Mouse (Mus musculus) liver (tissue): ENCODE measurements around the gene Kcnn4.

Experiments
- DNase-seq: peaks from one replicate; pipeline ENCODE4 v3.0.0-alpha.2; 2020; ENCODE audit warnings: mixed read lengths

Gene Kcnn4

DNA sequence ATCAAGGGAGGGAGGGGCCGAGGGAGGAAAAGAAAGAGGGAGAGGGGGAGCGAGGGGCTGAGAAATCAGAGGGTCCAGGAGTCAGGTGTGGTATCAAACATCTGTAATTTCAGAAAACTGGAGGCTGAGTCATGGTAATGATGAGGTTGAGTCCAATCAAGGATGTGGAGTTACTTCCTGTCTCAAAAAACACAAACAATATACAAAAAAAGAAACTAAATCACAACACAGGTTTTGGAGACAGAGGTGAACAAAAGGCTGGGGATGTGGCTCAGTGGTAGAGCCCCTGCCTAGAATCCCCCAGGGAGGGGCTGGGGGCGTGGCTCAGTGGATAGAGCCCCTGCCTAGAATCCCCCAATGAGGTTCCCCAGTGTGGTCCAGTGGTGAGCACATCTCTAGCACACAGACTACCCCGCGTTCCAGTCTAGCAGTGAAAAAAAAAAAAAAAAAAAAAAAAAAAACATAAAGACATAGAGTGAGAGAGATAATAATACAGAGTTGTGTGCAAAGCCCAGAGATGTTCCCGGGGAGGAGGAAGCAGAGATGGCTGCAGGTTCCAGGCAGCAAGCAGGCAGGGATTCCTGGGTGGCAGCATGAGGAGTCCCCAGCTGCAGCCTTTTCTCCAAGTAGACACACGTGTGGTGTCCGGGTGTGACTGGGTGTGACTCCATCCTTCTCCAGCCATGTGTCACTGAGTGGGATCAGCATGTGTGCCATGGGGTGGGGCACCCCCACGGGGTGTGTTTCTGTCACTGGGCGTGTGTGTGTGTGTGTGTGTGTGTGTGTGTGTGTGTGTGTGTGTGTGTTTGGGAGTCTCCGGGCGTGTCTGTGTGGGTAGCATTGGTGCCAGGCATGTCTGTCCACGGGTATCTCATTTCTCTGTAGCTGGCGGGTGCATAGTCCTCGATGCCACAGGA is 3.1 kb upstream of the Kcnn4 start:
- peak; percentile 79 for DNase-seq

DNA sequence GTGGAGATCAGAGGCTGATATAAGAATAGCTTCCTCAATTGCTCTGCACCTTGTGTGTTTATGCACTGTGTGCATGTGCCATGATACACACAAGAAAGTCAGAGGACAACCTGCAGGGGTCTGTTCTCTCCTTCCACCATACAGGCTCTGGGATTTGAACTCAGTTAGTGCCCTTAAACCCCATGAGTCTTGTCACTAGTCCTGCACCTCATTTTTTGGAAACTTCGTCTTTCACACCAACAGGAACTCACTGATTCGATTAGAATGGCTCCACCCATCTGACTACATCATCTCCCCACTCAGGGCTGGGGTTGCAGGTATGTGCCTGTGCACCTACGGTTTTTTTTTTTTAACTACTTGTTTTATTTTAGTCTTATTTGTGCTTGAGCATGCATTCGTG is 1.8 kb upstream of the Kcnn4 start:
- DNase-seq, result no peak

DNA sequence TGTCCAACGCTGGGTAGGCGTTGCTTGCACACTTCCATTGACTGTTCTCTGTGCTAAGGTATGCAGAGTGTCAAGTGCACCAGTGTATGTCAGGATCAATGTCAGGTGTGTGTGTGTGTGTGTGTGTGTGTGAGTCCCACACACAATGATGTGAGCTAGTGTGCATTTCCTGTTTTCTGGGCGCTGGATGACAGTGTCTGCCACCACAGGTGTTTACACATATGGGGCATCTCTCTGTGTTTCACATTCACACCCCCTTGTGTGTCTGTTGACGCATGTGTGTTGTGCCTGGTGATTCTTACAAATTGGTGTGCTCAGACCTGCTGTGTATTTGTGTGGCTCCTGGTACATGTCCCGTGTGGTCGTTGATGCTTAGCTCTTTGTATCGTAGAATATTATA is 1.1 kb upstream of the Kcnn4 start:
- no peak for DNase-seq

DNA sequence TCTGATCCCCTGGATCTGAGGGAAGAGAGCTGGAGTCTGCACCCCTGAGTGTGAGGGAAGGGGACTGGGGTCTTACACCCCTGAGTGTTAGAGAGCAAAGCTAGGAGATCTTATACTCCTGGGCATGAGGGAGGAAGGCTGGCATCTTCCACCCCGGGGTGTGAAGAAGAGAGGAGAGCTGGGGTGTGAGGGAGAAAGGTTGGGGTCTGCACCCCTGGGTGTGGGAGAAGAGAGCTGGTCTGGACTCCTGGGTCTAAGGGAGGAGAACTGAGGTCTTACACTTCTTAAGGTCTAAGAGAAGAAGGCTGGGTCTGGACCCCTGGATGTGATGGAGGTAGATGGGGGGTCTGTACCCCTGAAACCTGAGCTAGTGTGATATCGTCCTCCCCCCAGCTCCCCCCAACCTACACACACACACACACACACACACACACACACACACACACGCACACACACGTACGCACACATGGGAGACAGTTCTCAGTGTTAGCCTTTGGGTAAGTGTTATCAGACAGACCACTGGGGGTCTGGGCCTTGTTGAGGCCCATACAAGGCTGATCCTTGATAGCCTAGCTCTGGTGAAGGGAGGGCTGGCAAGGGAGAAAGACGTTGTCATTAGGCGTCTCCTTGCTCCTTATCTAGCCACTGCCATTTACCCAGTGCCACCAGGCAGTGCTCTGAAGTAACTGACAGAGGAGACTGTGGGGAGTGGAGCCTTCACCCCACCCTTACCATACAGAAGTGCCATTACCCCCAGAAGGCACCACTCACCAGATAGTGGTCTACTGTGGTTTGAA is 1.1 kb downstream of the Kcnn4 start:
- DNase-seq, result peak; percentile 90

DNA sequence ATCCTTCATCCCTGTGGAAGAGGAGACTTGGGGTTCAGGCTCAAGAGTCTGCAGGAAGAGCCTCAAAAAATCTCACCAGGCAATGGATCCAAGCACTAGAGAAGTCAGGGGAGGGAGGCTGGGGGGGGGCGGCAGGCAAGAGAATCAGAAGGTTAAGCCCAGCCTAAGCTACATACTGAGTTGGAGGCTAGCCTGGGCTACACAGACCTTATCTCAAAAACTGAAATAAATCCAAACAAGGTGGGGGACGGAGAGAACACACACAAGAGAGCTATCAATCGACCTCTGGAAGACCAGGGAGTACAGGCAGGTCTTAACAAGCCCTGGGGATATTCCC is 1.7 kb downstream of the Kcnn4 start:
- no peak for DNase-seq

DNA sequence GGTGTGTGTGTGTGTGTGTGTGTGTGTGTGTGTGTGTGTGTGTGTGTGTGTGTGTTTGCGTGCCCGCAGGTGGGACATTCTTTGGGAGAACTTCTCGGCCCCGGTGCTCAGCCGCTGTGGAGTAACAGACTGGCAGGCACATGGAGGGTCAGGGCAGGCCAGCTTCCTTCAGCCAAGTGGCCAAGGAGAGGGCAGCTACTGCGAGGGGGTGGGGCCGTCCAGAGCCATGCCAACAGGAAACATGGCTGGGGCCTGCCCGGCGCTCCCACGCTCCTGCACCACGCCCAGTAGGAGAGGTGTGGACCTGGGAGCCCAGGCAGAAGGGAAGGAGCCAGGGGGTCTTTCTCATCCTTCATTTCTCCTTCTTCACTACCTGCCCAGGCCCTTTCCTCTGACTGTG is 2.2 kb downstream of the Kcnn4 start:
- peak; percentile 90 for DNase-seq

DNA sequence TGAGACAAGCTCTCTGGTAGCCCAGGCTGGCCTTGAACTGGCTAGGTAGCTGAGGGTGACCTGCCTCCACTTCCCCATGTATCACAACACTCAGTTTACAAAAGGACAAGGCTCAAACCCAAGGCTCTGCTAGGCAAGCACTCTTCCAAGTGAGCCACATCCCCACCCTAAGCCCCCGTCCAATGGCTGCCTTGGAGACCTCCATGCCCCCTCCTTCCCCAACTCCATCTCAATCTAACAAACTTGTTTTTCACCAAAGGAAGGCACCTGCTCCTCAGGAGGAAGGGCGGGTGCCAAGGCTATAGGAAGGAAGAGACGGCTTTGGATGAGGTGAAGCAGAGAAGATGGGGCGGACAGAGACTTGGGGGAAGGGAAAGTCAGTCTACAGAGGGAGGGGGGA is 2.7 kb downstream of the Kcnn4 start:
- no peak for DNase-seq

DNA sequence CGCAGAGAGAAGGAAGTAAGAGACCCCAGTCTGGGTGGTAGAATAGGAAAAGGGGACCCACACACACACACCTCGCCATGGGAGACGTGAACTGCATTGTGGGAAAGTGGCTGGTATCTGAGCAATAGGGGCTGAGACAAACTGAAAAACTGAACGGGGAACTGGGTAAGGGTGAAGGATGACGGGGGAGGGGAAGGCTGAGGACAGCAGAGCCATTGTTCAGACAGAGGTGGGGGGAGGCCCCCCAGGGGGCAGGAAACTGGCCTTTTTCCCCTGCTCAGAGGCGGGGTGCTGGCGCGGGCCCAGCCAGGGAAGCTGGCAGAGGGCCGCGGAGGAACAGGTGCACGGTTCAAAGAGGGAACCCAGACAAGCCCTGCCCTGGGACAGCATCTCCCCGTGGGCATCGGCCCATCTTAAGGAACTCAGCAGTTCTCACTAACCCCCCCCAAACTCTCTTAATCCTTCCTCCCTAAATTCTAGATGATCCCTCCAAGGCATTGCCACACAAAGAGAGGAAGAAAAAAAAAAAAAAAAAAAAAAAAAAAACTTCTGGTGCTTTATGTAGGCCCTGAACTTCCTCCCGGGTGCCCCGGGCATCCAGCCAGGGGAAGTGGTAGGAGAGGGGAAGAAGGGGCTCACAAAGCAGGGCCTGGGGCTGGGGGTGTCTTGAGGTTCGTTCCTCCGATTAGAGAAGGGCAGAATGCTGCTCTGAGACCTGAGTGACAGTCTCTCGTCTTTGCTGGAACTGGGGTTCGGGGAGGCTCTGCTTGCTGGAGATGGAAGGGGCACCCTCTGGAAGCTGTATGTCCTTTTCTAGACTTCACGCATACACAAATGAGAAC is 3.7 kb downstream of the Kcnn4 start:
- peak; percentile 66 for DNase-seq

DNA sequence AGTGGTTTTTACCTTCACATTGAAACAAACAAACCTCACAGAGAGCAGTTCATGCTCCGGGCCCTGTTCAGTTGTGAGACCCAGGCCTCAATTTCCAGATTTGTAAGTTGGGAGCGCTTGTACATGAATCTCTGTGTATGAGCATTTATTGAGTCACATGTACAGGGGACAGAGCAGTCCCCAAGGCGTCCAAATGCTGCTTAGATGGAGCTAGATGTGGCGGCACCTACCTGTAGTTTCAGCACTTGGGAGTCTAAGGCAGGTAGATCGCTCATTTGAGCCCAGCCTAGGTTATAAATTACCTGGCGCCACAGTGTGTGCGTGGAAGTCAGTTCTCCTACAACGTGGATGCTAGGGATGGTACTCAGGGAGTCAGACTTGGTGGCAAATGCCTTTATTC is 6.4 kb downstream of the Kcnn4 start:
- DNase-seq, result no peak

DNA sequence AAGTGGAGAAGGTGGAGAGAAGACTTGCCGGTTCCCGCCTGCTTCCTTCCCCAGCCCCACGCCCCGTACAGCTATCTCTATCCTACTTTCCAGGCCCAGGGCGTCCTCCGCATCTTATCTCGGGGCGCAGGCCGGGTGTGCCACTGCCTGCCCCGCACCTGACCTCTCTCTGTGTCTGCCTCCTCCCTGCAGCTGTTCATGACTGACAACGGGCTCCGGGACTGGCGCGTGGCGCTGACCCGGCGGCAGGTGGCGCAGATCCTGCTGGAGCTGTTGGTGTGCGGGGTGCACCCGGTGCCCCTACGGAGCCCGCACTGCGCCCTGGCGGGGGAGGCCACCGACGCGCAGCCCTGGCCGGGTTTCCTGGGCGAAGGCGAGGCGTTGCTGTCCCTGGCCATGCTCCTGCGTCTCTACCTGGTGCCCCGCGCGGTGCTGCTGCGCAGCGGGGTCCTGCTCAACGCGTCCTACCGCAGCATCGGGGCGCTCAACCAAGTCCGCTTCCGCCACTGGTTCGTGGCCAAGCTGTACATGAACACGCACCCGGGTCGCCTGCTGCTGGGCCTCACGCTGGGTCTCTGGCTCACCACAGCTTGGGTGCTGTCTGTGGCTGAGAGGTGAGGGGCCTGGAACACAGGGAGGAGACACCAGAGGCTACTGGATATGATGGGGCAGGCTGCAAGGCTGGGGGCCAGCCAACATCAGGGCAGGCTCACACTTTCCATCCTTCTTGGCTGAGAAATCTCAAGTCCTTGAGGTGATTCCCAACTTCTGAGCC is 7.2 kb downstream of the Kcnn4 start:
- DNase-seq, result peak; percentile 97

DNA sequence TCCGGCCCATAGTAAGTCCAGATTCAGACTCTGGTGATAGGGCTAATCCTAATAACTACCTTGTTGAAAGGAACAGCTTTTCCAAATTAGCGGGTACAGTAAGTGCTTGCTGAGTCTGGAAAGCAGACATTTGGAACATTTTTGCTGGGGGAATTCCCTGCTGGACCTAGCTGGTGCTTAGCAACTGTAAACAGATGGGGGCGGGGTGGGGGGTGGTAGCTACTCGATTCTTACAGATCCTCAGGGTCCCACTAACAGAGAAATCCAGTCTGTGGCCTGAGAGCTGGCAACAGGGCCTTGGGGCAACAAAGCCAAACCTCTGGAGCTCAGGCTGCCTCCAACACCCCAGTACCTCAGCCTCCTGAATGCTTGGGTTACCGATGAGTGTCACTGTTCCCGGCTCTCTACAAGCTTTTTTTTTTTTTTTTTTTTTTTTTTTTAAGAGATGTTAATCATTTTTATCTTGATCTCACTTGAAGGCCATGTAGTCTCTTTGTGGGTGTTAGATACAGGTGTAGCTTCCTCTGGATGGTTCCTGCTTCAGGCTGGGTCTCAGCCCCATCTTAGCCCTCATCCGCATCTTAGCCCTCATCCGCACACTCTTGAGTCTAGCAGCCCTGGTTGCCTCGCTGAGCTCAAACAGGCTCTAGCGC is 8.1 kb downstream of the Kcnn4 start:
- DNase-seq, result peak; percentile 26

DNA sequence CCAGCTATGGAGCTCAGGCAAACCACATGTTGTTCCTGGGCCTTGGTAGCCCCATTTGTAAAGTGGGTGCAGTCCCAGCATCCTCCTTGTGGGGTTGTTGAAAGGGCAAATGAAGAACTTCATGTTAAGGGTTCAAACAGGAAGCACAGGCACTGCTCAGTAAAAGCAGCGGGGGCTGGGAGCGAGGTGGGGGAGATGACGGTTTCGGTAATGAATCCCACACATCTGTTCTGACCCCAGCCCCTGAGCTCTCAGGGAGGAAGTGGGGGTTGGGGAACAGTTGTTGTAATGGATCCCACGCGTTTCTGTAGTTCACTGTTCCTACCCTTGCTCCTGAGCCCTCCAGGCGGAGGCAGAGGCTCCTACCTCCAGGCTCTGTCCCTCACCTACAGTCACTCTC is 9.9 kb downstream of the Kcnn4 start:
- peak; percentile 40 for DNase-seq

DNA sequence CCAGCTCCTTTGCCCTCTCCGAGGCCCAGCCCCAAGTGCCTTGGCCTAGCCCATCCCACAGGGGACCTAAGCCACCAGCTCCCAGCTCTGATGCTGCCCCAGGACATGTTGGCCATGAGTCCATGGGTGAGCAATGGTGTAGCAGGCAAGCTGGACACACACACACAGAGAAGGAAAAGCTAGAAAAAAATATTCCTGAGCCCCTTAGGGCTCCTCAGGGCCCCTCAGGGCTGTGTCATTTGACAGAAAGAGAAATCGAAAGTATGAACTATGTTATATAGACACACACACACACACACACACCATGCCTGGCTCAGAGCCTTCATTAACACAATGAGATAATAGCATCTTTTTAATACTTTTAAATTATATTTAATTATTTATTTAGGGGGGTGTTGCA is 10.3 kb downstream of the Kcnn4 start:
- DNase-seq, result no peak

DNA sequence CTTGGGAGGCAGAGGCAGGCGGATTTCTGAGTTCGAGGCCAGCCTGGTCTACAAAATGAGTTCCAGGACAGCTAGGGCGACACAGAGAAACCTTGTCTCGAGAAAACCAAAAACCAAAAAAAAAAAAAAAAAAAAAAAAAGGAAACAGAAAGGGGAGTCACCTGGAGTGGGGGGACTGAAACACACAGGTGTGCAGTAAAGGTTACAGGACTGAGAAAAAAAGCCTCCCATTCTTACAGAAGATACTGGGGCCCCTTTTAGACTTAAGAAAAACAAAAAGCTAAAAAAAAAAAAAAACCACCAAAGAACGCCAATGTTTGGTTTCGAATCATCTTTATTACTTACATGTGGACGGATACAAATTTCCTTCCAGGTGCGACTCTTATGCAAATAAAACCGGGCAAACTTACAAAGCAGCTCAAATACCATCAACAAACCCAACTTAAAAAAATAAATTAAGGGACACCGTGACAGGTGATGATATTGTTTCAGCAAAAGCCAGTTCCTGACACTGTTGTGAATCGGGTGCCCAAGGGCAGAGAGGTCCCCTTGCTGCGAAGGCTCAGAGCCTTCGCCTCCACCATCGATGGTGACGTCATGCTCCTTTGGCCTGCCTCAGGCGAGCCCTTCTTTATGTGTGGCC is 12.8 kb downstream of the Kcnn4 start:
- no peak for DNase-seq

DNA sequence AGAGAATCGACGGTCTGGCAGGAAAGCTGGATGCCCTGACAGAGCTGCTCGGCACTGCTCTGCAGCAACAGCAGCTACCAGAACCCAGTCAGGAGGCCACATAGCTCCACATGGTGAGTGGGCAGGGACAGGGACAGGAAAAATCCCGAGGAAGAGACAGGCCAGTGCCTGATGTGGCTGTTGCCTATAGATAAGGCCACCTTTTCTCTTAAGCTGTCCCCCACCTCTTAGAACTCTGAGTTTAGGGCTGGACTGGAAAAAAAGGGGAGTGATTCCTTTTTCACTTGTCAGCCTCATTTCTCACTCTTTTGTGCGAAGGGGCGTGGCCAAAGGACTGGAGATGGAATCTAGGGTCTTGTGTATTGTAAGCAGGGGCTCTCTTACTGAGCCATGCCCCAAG is 14.0 kb downstream of the Kcnn4 start:
- DNase-seq, result peak; percentile 75

DNA sequence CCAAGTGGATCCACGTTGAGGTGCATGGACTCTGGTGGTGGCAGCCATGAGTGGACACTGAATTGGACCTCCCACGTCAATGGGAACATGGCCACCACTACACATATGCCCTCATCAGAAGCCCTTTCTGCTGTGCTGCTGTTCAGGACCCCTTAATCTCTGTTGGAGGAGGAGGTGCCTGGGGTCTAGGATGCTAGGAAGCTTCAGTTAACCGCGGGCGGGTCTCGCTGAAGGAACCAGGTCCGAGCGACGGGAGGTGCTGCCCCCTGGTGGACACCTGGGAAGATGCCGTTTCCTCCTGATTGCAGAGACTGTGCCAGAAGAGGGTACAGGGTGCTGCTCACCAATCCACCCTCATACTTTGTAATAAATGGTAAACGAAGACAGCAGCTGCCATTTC is 14.8 kb downstream of the Kcnn4 start:
- DNase-seq, result peak; percentile 82

DNA sequence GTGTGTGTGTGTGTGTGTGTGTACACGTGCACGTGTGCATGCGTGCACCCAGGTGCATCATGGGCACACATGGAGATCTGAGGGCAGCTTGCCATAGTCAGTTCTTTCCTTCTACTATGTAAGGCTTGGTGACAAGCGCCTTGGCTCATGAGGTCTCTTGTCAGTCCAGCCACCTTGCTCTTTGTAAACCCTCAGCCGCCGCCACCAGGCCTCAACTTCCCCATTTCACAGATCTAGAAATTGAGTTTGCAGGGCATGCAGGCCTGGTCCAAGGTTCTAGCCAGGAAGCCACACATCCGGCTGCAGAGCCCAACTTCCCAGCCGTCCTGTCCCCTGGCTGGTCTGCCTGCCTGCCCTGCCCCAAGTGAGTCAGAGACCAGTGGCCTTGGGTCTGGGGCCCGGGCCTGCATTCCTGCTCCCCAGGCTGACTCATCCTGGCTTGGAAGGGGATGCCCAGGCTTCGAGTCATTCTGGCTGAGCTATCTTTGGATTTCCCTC is 17.0 kb downstream of the Kcnn4 start:
- DNase-seq, result peak; percentile 47

DNA sequence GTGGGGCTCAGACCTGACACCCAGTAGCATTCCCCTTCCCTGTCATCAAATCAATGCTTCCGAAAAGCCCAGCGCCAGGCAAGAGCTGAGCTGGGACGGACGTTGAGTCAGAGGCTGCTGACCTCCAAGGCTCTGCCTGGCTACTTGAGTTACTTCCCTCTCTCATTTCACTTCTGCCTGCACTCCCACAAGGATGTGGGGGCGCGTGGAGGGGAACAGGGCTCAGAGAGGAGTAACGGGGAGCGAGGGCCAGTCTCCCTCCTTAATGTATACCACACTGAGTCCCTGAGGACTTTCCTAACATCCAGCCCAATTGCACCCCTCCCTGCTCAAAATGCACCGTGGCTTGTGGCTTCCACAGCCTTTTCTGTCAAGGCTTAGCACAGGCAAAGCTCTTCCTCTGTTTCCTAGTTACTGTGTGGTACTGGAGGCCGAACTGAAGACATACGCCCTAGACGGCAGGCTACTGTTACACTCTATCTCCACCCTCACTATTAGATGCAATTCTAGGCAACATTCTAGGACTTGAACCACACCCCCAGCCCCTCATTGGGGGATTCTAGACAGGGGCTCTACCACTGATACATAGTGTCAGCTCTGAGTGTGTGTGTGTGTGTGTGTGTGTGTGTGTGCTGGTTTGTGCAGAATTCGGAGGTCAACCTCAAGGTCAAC is 19.6 kb downstream of the Kcnn4 start:
- no peak for DNase-seq

DNA sequence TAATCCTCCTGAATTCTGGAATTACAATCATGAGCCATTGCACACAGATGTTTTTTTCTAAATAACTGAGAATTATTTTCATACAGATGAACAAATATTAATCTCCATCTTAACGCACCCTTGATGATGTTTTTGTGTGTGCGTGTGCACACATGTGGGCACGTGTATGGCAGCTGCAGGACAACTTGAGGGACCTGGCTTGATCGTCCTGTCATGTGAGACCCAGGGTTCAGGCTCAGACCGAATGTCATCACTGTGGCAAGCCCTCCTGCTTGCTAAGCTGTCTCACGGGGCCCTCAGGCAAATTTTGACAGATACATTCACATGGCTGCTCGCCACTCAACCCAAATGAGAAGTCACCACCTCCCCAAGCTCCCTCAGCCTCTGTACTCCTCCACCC is 20.4 kb downstream of the Kcnn4 start:
- DNase-seq, result no peak

DNA sequence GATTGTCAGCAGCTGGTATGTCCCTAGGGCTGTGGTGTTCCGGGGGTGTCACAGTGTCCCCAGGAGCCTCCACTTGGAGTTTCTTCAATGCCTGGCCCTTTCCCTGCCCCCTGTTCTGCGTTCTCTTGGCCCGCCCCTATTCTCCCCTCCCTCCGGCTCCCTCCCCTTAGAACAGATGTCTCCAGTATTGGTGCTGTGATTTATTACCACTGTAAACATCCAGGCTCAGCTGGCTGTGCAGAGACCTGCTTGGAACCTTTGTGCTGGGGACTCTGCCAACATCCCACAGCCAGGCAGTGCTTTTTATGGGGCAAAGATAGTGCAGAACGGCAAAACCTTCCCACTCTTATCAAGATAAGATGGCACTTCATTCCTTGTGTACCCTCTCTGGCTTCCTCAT is 21.0 kb downstream of the Kcnn4 start:
- DNase-seq, result no peak

DNA sequence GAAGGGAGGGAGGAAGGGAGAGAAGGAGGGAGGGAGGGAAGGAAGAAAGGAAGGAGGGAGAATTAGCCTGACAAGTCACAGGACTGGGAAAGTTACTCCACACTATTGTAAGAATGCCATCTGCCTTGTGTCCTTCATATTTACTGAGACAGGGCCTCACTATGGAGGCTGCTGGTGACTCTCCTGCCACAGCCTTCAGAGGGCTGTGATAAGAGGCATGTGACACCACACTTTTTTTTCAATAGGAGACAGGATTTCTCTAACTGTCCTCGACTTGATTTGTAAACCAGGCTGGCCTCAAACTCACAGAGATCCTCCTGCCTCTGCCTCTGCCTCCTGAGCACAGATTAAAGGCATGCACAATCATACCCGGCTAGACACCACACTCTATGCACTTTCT is 21.6 kb downstream of the Kcnn4 start:
- no peak for DNase-seq
